Mouse (Mus musculus) thymus, adult 2 months (tissue): ENCODE data around the gene Zbtb44. TPM values are rescaled to one million over a fixed set of nuclear protein-coding genes. Genes with fewer than 3 reads are reported as not detected.

Experiments
- DNase-seq: peaks from one replicate; pipeline ENCODE4 v3.0.0; 2021
- H3K27ac ChIP-seq: fragments of 200-500 bp; 2 replicates; pipeline ENCODE4 v1.5.1; 2012; ENCODE audit warnings: low read length, control low read depth; ENCODE audit not compliant: control insufficient read depth, insufficient read depth
- H3K27me3 ChIP-seq: fragments of 200-500 bp; 2 replicates; pipeline ENCODE4 v1.6.1; 2012; ENCODE audit warnings: mild to moderate bottlenecking, low read length, moderate library complexity, mixed read lengths; ENCODE audit not compliant: control insufficient read depth, insufficient read depth
- H3K36me3 ChIP-seq: fragments of 200-500 bp; 2 replicates; pipeline ENCODE4 v1.6.1; 2012; ENCODE audit warnings: mild to moderate bottlenecking, low read length, moderate library complexity; ENCODE audit not compliant: control insufficient read depth, insufficient read depth
- H3K4me1 ChIP-seq: fragments of 200-500 bp; replicated peaks from 2 replicates; pipeline ENCODE4 v1.6.1; 2012; ENCODE audit warnings: low read length; ENCODE audit not compliant: control insufficient read depth, insufficient read depth
- H3K4me3 ChIP-seq: fragments of 200-500 bp; 2 replicates; pipeline ENCODE4 v1.5.1; 2012; ENCODE audit warnings: mild to moderate bottlenecking, low read length, control low read depth, moderate library complexity; ENCODE audit not compliant: control insufficient read depth, insufficient read depth
- CTCF ChIP-seq: fragments of 200-500 bp; IDR thresholded peaks from 2 replicates; pipeline ENCODE4 v1.5.1; 2012; ENCODE audit warnings: mild to moderate bottlenecking, control low read depth, low read length, moderate library complexity, borderline replicate concordance; ENCODE audit not compliant: control insufficient read depth, poor library complexity, insufficient read depth; ENCODE audit errors: extremely low read depth
- POLR2A ChIP-seq: fragments of 200-500 bp; IDR thresholded peaks from 2 replicates; pipeline ENCODE4 v1.6.1; 2012; ENCODE audit warnings: mild to moderate bottlenecking, low read length, control low read depth, moderate library complexity; ENCODE audit not compliant: control insufficient read depth, poor library complexity, insufficient read depth; ENCODE audit errors: extremely low read depth
- WGBS: fragments of 180-500 bp; shearing (Covaris S2); methylation state at CpG from one replicate; pipeline ENCODE4 v1.1.7; 2018; 5-methylcytosine and 5-hydroxymethylcytosine counted together
- polyA plus RNA-seq: library from polyadenylated mRNA; depleted of rRNA; stranded (reverse); fragments of >200 nt; gene quantifications from 2 replicates; pipeline ENCODE4 v1.2.3, GENCODE M21; 2012

Zbtb44 gene
- polyA plus RNA-seq, 1 experiment = 10.4 TPM

- Histone ChIP-seq H3K4me1 (no peaks in the 10 kb centered on the region; the same call in 1 of the 2 replicates), H3K27me3 (no peaks in the 10 kb centered on the region), H3K4me3 (no peak overlapping the region), H3K36me3 (no peaks in the 10 kb centered on the region), H3K27ac (no peak overlapping the region)
- WGBS = 89% methylated on average over 6 of the region's 6 CpGs
- TF ChIP-seq POLR2A (no peak), CTCF (no peak)
- no peak for DNase-seq
Observed at GRCm38 (mm10) chr9:31082771-31083170, 52.3 kb downstream of the Zbtb44 start.

DNA sequence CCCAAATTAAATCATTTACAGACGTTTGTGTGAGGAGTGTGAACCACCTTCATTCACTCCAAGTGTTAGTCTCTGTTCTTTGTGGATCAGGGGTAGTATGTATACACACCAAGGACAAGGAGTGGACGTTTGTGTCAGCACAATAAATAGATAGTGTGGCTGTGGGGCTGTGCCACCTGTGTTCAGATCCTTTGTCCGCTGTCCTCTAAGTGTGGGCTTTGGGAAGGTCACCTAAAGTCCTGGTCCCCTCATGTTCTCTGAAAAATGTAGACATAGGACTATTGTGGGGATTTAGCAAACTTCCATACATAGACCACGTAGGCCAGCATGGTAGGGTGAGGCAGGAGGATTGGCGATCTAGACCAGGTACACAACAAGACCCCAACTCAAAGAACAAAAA, 55.1 kb downstream of the Zbtb44 start:
- H3K27me3 ChIP-seq = no peaks in the 10 kb centered on the region

DNA sequence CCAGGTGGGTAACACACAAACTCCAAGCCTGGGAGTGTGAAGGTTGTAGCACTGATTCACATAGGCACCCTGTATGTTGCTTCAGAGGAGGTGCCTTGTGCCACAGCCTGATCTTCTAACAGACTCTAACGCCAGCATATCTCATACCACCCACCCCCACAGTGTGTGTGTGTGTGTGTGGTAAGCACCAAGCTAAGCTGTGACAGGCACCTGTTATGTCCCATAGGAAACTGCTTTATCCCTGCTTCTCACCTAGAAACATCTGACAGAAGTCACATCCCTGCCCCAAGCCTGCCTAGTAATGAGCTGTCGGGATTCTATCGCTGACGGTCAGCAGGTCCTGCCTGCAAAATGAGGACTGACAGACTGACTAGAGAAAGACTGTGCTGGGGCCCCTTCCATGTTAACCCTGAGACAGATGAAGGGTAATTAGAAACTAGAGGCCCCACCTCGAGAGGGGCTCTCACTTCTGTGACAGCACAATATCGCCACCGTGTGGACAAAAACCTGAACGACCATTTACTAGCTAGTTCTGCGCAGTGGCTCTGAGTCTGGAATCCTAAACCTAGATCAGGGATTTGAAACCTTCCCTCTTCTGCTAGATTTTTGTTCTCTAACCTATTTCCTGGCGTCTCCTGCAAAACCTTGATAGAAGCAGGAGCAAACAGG, 55.8 kb downstream of the Zbtb44 start:
- TF ChIP-seq POLR2A = no peak
- TF ChIP-seq CTCF = no peak
- no peaks in the 10 kb centered on the region; the same call in 1 of the 2 replicates for H3K4me1 ChIP-seq
- no peaks in the 10 kb centered on the region for H3K36me3 ChIP-seq
- DNase-seq = peak; percentile 66
- H3K4me3 ChIP-seq = no peak overlapping the region
- 37% methylated on average over 10 of the region's 10 CpGs for WGBS
- H3K27ac ChIP-seq = no peak overlapping the region
- no peaks in the 10 kb centered on the region for H3K27me3 ChIP-seq

More for the DNA sequence above, 55.1 kb downstream of the Zbtb44 start:
- TF ChIP-seq POLR2A (no peak), CTCF (no peak)
- 83% methylated on average over 5 of the region's 5 CpGs for WGBS
- Histone ChIP-seq H3K27ac (no peak overlapping the region), H3K4me3 (no peak overlapping the region), H3K4me1 (no peaks in the 10 kb centered on the region; the same call in 1 of the 2 replicates), H3K36me3 (no peaks in the 10 kb centered on the region)
- DNase-seq = no peak

- WGBS = 88% methylated on average over 7 of the region's 7 CpGs
- Histone ChIP-seq H3K27ac (no peak overlapping the region), H3K4me3 (no peak overlapping the region), H3K36me3 (no peaks in the 10 kb centered on the region), H3K27me3 (no peaks in the 10 kb centered on the region), H3K4me1 (no peaks in the 10 kb centered on the region; the same call in 1 of the 2 replicates)
- no peak for TF ChIP-seq CTCF
- no peak for TF ChIP-seq POLR2A
- DNase-seq = no peak
Observed at GRCm38 (mm10) chr9:31086754-31087145, 56.3 kb downstream of the Zbtb44 start.

DNA sequence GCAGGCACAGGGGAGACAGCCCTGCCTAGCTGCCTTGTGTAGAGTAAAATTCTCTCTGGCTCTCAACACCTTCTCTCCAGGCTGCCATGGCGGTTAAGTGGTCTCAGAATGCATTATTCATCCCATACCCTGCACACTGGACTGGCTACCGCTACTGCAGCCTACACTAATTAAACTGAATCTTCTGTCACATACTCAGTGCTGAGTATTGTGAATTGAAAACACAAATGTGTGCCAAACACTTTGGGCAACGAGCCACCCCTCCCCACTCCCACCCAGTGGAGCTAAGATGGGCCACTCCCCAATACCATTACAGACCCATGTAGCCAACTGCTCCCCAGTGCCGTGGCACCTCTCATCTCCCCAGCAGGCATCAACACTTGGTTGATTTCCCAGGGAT, 57.0 kb downstream of the Zbtb44 start:
- no peak overlapping the region for H3K27ac ChIP-seq
- no peak for DNase-seq
- no peak for TF ChIP-seq POLR2A
- H3K36me3 ChIP-seq = no peaks in the 10 kb centered on the region
- H3K4me3 ChIP-seq = no peak overlapping the region
- no peaks in the 10 kb centered on the region for H3K4me1 ChIP-seq
- H3K27me3 ChIP-seq = no peaks in the 10 kb centered on the region
- 93% methylated on average over 4 of the region's 4 CpGs for WGBS

- Histone ChIP-seq H3K4me3 (no peak overlapping the region), H3K27ac (no peak overlapping the region), H3K4me1 (no peaks in the 10 kb centered on the region), H3K27me3 (no peaks in the 10 kb centered on the region), H3K36me3 (no peaks in the 10 kb centered on the region)
- TF ChIP-seq CTCF (no peak), POLR2A (no peak)
- no peak for DNase-seq
- WGBS = 79% methylated on average over 3 of the region's 3 CpGs
Observed at GRCm38 (mm10) chr9:31088116-31088515, 57.7 kb downstream of the Zbtb44 start.

DNA sequence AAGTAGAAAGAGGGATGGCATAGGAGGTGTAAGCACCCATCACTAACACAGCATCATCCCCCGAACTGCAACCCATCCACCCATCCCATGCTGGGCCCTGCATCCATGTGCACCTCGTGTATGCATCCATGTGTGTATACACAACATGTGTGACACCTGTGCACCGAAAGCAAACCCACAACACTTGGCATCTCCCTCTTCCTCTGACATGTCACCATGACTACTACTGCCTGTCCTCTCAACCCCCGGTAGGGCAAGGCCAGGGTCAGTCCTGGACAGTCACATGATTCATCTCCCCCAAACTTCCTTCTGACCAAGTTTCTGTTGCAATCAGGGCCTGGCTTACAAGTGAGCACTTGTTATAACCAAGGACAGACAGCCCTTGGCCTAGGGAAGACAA, 58.4 kb downstream of the Zbtb44 start:
- H3K27me3 ChIP-seq = no peaks in the 10 kb centered on the region

More for the DNA sequence above, 58.4 kb downstream of the Zbtb44 start:
- no peak overlapping the region for H3K4me3 ChIP-seq
- H3K27ac ChIP-seq = no peak overlapping the region
- WGBS = 90% methylated on average over 4 of the region's 4 CpGs
- no peak for TF ChIP-seq POLR2A
- H3K4me1 ChIP-seq = no peaks in the 10 kb centered on the region
- no peaks in the 10 kb centered on the region for H3K36me3 ChIP-seq
- DNase-seq = no peak
